Mouse (Mus musculus) right cerebral cortex, postnatal 10 days (tissue): Measurements from ENCODE around the gene Nup98.

Experiments
- DNase-seq, 2 experiments: peaks; one replicate each; pipeline ENCODE4 v3.0.0; 2021; ENCODE audit warnings: low spot score in 2 of 2

The Nup98 gene

DNA sequence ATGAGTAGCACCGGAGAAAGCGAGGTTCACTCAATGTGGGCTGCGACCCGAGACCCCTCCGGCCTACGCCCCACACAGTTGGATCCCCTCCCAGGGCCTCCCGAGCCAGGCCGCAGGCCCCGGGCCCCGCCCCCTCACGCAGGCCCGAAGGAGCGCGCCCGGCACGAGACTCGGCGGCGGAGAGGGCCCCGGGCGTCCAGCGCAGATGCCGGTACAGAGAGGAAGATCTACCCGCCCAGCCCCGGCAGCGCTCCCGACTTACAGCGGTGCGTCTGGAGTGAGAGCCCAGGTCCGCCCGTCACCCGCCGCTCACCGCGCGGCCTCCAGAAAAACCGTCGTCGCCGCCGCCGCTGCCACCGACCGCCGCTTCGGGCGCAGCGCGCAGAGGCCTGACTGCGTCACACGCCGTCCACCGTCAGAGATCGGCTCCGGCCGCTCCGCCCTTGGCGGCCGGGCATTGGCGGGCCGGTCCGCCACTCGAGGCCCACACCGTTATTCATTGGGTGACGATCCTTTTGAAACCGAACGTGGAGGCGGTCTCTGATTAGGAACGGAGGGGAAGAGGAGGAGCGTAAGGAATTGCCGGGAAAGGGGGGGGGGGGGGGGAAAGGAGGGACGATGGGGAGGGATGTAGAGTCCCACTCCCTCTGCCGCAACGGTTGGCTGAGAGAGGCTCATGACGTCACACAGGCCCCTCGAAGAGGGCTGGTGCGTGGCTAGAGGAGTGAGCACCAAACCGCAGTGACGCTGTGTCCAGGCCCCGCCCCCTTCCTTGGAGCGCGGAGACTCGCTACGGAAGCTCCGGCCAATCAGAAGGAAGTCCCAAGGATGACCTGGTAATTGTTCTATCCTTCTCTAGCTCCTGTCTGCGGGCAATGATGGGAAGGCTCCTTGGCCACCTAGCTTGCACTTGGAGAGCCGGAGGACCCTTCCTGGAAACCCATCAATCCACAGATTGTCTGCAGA, at the start of gene Nup98, which contains the start of gene Pgap2:
Nup98 (minus strand) TSS at position 421 of the 966 bp plus-strand sequence.
Pgap2 (plus strand) TSS at position 453 of the 966 bp plus-strand sequence.
- DNase-seq: peak; percentile 100

GRCm38 (mm10) chr7:102258753-102259152, 48.8 kb upstream of the Nup98 start:
- DNase-seq: no peak

- peak; percentile 74 to 83 for DNase-seq
These were observed 48.2 kb upstream of the Nup98 start for GRCm38 (mm10) chr7:102258189-102258588.

GRCm38 (mm10) chr7:102256636-102257035, 46.7 kb upstream of the Nup98 start:
- DNase-seq: no peak

DNA sequence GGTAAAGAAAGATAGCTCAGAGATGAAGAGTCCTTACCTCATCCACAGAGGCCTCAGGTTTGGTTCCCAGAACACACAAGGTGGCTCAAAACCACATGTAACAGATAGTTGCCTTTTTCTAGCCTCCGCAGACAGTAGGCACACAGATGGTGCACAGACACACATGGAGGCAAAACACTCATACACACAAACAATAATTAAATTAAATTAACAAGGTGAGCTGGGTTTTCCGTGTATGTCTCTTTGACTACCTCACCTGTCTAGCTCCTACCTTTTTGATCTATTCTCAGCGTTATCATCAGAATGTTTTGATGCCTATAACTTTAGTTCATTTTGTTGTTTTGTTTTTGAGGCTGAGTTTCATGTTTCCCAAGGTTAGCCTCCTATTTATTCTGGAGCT, 46.0 kb upstream of the Nup98 start, which contains the start of gene Rhog:
Rhog (minus strand) TSS at position 101 of the 400 bp plus-strand sequence.
- no peak for DNase-seq

- DNase-seq: no peak
These were observed 43.7 kb upstream of the Nup98 start for GRCm38 (mm10) chr7:102253631-102254030.

GRCm38 (mm10) chr7:102250631-102251214, 40.7 kb upstream of the Nup98 start:
- peak; percentile 88 to 89 for DNase-seq

DNA sequence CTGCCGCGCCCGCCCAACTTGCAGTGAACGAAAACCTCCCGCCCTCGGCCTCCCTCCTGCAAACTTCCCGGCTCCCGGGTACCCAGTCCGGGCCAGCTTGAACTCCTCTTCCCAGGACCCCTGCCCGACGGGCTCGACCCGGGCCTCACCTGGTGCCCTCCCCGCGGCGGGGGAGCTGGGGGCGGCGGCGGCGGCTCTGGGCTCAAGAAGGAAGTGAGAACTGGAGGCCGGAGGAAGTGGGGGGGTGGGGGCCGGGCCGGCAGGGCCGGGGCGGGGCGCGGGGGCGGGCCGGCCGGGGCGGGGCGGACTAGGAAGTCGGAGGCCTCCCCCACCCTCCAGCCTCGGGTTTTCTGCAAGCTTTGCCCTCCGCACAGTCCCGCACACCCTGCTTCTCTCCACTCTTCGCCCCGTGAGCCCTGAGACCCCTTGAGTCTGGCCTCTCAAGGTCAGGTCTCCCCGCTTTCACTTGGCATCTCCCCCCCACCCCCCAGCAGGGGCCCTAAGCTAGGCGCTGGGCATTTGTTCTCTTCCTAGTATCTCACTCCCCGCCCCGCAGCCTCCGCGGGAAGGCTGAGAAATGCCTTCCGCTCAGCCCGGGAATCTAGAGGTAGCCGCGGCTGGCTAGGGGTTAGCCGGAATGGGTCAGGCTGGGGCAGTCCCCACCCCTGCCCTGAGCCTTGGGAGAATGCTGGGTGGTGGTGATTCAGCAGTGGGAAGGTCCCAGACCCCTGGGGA, 40.1 kb upstream of the Nup98 start:
- peak; percentile 53 to 58 for DNase-seq

- DNase-seq: peak; percentile 36
These were observed 39.5 kb upstream of the Nup98 start for GRCm38 (mm10) chr7:102249531-102249895.

DNA sequence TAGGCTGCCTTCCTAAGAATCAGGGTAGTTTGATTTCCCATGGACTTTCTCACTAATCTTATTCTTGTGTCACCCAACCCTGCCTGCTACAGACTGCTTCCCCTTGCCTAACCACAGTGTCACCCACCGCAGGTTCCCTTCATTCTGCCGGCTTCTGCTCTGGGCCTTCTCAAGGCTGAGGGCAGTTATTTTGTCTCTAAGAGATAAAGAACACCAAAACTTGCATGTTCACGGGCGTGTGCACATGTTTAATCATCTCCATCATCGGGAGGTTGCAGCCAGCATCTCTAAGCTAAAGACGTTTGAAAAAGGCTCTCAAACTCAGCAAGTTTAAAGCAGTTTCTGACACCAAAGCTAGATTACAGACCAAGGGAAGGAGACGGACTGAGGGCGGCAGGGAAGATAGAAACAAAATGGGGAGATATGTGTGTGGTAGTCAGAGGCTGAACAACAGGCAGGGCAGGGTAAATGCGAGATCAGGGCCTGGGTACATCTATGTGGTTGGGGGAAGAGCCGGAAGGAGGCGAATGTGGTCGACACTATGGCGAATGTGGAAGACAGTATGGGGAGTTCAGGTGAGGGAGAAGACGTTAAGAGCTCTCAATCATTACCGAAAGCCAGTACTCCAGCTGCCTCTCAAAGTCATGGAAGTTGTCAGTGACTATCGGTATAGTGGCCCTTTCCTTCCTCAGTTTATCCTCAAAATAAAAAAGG, 38.9 kb upstream of the Nup98 start:
- no peak for DNase-seq

DNA sequence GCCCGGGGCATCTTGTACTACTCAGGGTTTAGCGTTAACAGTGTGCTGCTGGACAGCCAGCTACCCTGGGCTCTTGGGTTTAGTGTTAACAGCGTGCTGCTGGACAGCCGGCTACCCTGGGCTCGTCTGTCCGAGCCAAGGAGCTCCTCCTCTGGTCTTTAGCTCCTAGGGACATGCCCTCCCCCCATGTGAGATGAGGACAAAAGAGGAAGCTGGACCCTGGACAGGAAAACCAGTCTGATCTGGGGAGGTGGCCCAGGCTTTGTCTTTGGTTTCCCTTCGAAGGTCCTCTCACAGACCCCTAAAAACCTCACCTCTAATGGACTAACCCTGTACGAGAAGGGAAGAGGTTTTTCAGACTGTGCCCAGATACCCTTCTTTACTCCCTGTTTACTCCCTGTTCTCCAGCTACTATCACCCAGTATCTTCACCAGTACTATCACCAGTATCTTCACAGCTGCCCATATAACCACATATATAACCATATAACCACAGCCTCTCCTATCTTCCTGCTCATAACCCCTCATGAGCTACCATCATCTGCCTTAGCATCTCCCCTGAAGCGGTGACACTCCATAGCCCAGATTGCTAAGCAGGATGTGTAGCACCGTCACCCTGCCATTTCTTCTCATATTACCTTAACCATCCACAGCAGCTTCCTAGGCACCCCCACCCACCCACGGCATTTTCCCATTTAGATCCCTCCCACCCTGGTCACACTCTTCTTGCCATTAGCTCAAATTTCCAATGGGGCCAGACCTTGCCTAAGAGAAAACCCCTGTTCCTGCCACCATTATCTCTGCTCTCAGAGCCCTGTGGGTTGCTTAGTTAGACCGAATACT, 37.2 kb upstream of the Nup98 start:
- DNase-seq: peak; percentile 34 to 48

- no peak for DNase-seq
These were observed 36.3 kb upstream of the Nup98 start for GRCm38 (mm10) chr7:102246265-102246664.

GRCm38 (mm10) chr7:102245775-102246174, 35.8 kb upstream of the Nup98 start:
- DNase-seq: peak; percentile 44 to 49

DNA sequence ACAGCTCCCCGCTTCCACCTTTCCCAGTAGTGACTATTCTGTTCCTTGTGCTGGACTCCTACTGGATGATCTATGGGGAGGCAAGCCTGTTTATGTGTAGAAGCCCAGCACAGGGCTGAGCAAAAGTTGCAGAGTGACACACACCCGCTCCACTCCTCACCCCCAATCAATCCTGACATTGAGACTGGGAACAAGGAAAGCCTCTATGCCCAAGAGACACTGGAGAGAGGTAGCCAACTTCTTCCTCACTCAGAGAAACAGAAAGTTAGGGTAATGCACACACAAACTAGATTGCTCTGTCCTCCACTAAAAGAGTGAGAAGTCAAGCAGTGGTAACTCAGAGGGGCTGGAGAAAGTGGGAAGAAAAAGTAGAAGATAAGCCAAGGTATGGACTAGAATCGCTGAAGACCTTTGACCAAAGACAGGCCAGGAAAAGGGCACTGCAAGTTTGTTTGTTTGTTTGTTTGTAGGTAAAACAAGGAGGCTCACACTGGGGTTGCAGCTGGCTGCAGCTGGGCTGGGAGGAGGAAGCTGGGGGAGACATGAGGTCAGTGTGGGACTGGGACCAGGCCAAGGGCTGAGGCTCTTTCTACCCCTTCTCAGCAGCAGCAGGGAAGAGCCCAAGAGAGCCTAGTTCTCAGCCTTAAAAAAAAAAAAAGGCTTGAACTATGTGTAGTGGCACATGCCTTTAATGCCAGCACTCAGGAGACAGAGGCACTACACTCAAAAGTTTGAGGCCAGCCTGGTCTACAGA, 35.0 kb upstream of the Nup98 start:
- DNase-seq: no peak

DNA sequence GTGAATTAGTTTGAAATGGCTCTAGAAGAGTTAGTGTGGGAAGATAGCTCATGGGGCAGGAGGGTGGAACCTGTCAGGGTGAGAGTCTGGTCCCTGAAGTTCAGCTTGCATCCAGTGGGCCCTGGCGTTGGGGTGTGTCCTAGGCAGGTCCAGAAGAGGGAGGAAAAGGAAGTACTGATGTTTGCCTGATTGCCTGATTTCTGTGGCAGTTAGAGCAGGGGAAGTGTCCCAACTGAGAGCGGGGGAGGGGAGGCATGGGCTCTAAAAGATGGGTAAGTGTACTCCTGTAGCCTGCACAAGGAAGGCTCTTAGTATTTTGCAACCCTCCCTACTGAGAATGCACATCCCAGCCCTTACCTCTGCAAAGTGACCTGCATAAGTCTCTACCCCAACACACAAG, 33.9 kb upstream of the Nup98 start:
- peak in 1 of 2 experiments; percentile 43 for DNase-seq

DNA sequence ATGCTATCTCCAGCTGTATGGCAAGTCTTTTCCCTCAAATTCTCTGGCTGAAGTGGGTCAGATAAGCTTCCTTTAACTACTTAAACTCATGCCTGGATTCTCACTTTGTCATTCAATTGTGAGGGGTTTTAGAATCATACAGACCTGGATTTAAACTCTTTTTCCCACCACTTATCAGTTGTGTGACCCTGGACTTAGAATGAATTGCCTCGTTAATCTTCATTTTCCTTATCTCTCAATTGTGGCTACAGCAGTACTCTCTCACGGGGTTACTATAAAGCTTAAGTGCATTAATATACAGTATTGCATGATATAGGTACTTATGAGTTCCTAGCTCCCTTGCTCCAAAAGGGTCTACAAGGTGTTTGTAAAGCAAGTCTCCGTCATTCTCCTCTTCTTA, 32.9 kb upstream of the Nup98 start:
- DNase-seq: no peak

- no peak for DNase-seq
These were observed 32.4 kb upstream of the Nup98 start for GRCm38 (mm10) chr7:102242371-102242770.

DNA sequence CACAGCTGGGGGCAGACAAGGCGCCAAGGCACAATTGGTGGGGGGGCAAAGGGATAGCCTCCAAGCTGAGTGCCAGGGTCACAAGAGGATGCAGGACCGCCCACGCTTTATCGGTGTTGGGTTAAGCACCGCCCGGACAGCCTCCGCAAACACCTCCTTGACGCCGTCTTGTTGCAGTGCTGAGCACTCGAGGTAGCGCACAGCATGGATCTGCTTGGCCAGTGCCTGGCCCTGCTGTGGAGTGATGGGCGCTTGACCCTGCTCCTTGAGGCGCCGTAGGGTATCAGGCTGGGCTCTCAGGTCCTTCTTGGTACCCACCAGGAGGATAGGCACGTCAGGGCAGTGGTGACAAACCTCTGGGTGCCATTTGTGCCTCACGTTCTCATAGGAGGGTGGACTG, 29.6 kb upstream of the Nup98 start:
- no peak for DNase-seq

- DNase-seq: no peak
These were observed 28.8 kb upstream of the Nup98 start for GRCm38 (mm10) chr7:102238686-102239286.
